Mouse (Mus musculus) limb, embryonic 12.5 days (tissue): ENCODE measurements around the gene Sprn. TPM values are rescaled to one million over a fixed set of nuclear protein-coding genes. Genes with fewer than 3 reads are reported as not detected.
A peak's percentile ranks its signal among the peaks of the same experiment; 100 is the strongest.
"Not testable (repeated sequence)": the region's sequence is repeated elsewhere in the genome, so short reads cannot be mapped to it uniquely, and the experiment has no call there.

ENCODE experiments used
- ATAC-seq: fragments of 200-750 bp; cut with Nextera tagmentation; 2 replicates; pipeline ENCODE4 v1.8.0; 2017; ENCODE audit warnings: low read depth, moderate TSS enrichment; ENCODE audit not compliant: insufficient number of reproducible peaks, insufficient read depth, low FRiP score, low TSS enrichment
- H3K27ac ChIP-seq: fragments of 300-500 bp; sonication (generic); 2 replicates; pipeline ENCODE4 v1.5.1; 2016; ENCODE audit warnings: mild to moderate bottlenecking, moderate library complexity
- H3K27me3 ChIP-seq: fragments of 300-500 bp; sonication (generic); 2 replicates; pipeline ENCODE4 v1.6.1; 2016; ENCODE audit warnings: mild to moderate bottlenecking, moderate library complexity
- H3K36me3 ChIP-seq: fragments of 300-500 bp; sonication (generic); 2 replicates; pipeline ENCODE4 v1.6.1; 2016; ENCODE audit warnings: mild to moderate bottlenecking, moderate library complexity
- H3K4me1 ChIP-seq: fragments of 300-500 bp; sonication (generic); replicated peaks from 2 replicates; pipeline ENCODE4 v1.6.1; 2016
- H3K4me2 ChIP-seq: fragments of 300-500 bp; sonication (generic); 2 replicates; pipeline ENCODE4 v1.6.1; 2016; ENCODE audit warnings: mild to moderate bottlenecking, moderate library complexity
- H3K4me3 ChIP-seq: fragments of 300-500 bp; sonication (generic); replicated peaks from 2 replicates; pipeline ENCODE4 v1.5.1; 2016; ENCODE audit warnings: mild to moderate bottlenecking
- H3K9ac ChIP-seq: fragments of 300-500 bp; sonication (generic); replicated peaks from 2 replicates; pipeline ENCODE4 v1.6.1; 2016; ENCODE audit warnings: mild to moderate bottlenecking, moderate library complexity
- H3K9me3 ChIP-seq: fragments of 300-500 bp; sonication (generic); 2 replicates; pipeline ENCODE4 v1.6.1; 2016; ENCODE audit warnings: mild to moderate bottlenecking, moderate library complexity
- WGBS: fragments of 180-500 bp; shearing (Covaris S2); methylation state at CpG from one replicate; pipeline ENCODE4 v1.1.7; 2016; 5-methylcytosine and 5-hydroxymethylcytosine counted together
- polyA plus RNA-seq: library from polyadenylated mRNA; unstranded; fragments of >200 nt; fragmentation: Nextera tagmentation; extraction: Ambion mirVana; gene quantifications from 2 replicates; pipeline ENCODE4 v1.2.1, GENCODE M21; 2016

The Sprn gene
- polyA plus RNA-seq, 1 experiment from 2014 or later = 0.14 TPM

- no peaks in the 10 kb centered on the region for H3K9me3 ChIP-seq
- H3K27me3 ChIP-seq = no peaks in the 10 kb centered on the region
- H3K4me1 ChIP-seq = peaks cover 5% of the 10 kb centered on the region; the same call in 1 of the 2 replicates
- ATAC-seq = no peak
- no peak overlapping the region for H3K4me3 ChIP-seq
- 8% methylated on average over 14 of the region's 14 CpGs for WGBS
- no peaks in the 10 kb centered on the region for H3K36me3 ChIP-seq
- no peak overlapping the region for H3K9ac ChIP-seq
- no peak overlapping the region for H3K4me2 ChIP-seq
- no peak overlapping the region for H3K27ac ChIP-seq
Observed at GRCm38 (mm10) chr7:140141350-140141749, 13.3 kb downstream of the Sprn start.

- Histone ChIP-seq H3K36me3 (peaks cover 16% of the 10 kb centered on the region; the same call in 1 of the 2 replicates), H3K9ac (peak overlapping the region; percentile 81), H3K27ac (peak overlapping the region; percentile 78), H3K27me3 (no peaks in the 10 kb centered on the region), H3K4me1 (peaks cover 5% of the 10 kb centered on the region; the same call in 1 of the 2 replicates), H3K4me2 (peak overlapping the region; percentile 91), H3K4me3 (peak overlapping the region; percentile 82), H3K9me3 (no peaks in the 10 kb centered on the region)
- WGBS = 2% methylated on average over 8 of the region's 8 CpGs
- no peak for ATAC-seq
Observed at GRCm38 (mm10) chr7:140138021-140138310, 16.7 kb downstream of the Sprn start.

- Histone ChIP-seq H3K27ac (peak within 1 kb of the TSS; percentile 78), H3K9me3 (no peaks in the 10 kb centered on the region), H3K27me3 (no peaks in the 10 kb centered on the region), H3K36me3 (peaks cover 16% of the 10 kb centered on the region; the same call in 1 of the 2 replicates), H3K9ac (peak within 1 kb of the TSS; percentile 81), H3K4me3 (peak within 1 kb of the TSS; percentile 82), H3K4me1 (peaks cover 5% of the 10 kb centered on the region; the same call in 1 of the 2 replicates), H3K4me2 (peak within 1 kb of the TSS; percentile 91)
- WGBS = 2% methylated on average over 39 of the region's 39 CpGs
- ATAC-seq = peak; percentile 93
Observed at GRCm38 (mm10) chr7:140137135-140138020, 17.3 kb downstream of the Sprn start, which contains the start of gene Mtg1. Gene Mtg1, plus strand, starts transcription at chr7:140137564.

GRCm38 (mm10) chr7:140135106-140135770 is 19.4 kb downstream of the Sprn start:
- Histone ChIP-seq H3K36me3 (peaks cover 34% of the 10 kb centered on the region), H3K4me2 (no peak overlapping the region), H3K27ac (no peak overlapping the region), H3K27me3 (no peaks in the 10 kb centered on the region), H3K4me3 (no peak overlapping the region), H3K9ac (no peak overlapping the region), H3K9me3 (no peaks in the 10 kb centered on the region), H3K4me1 (peaks cover 5% of the 10 kb centered on the region; the same call in 1 of the 2 replicates)
- 87% methylated on average over 5 of the region's 5 CpGs for WGBS
- ATAC-seq = no peak

GRCm38 (mm10) chr7:140134033-140134432 is 20.6 kb downstream of the Sprn start:
- 89% methylated on average over 7 of the region's 7 CpGs for WGBS

GRCm38 (mm10) chr7:140132184-140132583 is 22.5 kb downstream of the Sprn start:
- H3K27me3 ChIP-seq, H3K4me3 ChIP-seq, H3K27ac ChIP-seq, ATAC-seq, H3K4me2 ChIP-seq, H3K9ac ChIP-seq, H3K4me1 ChIP-seq, H3K9me3 ChIP-seq: not testable (repeated sequence)
- 94% methylated on average over 7 of the region's 7 CpGs for WGBS
- H3K36me3 ChIP-seq = peaks cover 47% of the 10 kb centered on the region

More at GRCm38 (mm10) chr7:140134033-140134432, 20.6 kb downstream of the Sprn start:
- H3K9ac ChIP-seq, H3K27me3 ChIP-seq, H3K4me2 ChIP-seq, H3K9me3 ChIP-seq, H3K4me3 ChIP-seq, H3K4me1 ChIP-seq, ATAC-seq, H3K27ac ChIP-seq: not testable (repeated sequence)
- peaks cover 46% of the 10 kb centered on the region for H3K36me3 ChIP-seq

- no peak for ATAC-seq
Observed at GRCm38 (mm10) chr7:140127911-140128310, 26.8 kb downstream of the Sprn start.

GRCm38 (mm10) chr7:140126934-140127333 is 27.7 kb downstream of the Sprn start:
- H3K4me3 ChIP-seq = no peak overlapping the region
- no peak overlapping the region for H3K27ac ChIP-seq
- peak overlapping the region; percentile 17; the same call in 1 of the 2 replicates for H3K4me2 ChIP-seq
- no peaks in the 10 kb centered on the region for H3K27me3 ChIP-seq
- no peaks in the 10 kb centered on the region for H3K9me3 ChIP-seq
- WGBS = 90% methylated on average over 3 of the region's 3 CpGs
- no peak for ATAC-seq
- peaks cover 9% of the 10 kb centered on the region; the same call in 1 of the 2 replicates for H3K4me1 ChIP-seq
- H3K9ac ChIP-seq = no peak overlapping the region
- H3K36me3 ChIP-seq = peaks cover 26% of the 10 kb centered on the region

More at GRCm38 (mm10) chr7:140127911-140128310, 26.8 kb downstream of the Sprn start:
- no peaks in the 10 kb centered on the region for H3K27me3 ChIP-seq
- H3K36me3 ChIP-seq = peaks cover 30% of the 10 kb centered on the region
- peaks cover 9% of the 10 kb centered on the region; the same call in 1 of the 2 replicates for H3K4me1 ChIP-seq
- H3K27ac ChIP-seq = no peak overlapping the region
- H3K4me2 ChIP-seq = no peak overlapping the region
- 88% methylated on average over 2 of the region's 2 CpGs for WGBS
- no peak overlapping the region for H3K9ac ChIP-seq
- H3K9me3 ChIP-seq = no peaks in the 10 kb centered on the region
- no peak overlapping the region for H3K4me3 ChIP-seq

GRCm38 (mm10) chr7:140126022-140126350 is 28.7 kb downstream of the Sprn start:
- no peak; the same call in 1 of the 2 replicates for ATAC-seq
- H3K4me1 ChIP-seq = peaks cover 9% of the 10 kb centered on the region; the same call in 1 of the 2 replicates
- peak overlapping the region; percentile 75; the same call in 1 of the 2 replicates for H3K27ac ChIP-seq
- no peaks in the 10 kb centered on the region for H3K27me3 ChIP-seq
- peak overlapping the region; percentile 79 for H3K4me3 ChIP-seq
- peaks cover 20% of the 10 kb centered on the region for H3K36me3 ChIP-seq
- WGBS = 4% methylated on average over 5 of the region's 5 CpGs
- H3K4me2 ChIP-seq = peak overlapping the region; percentile 81
- H3K9me3 ChIP-seq = no peaks in the 10 kb centered on the region
- peak overlapping the region; percentile 81 for H3K9ac ChIP-seq

- H3K36me3 ChIP-seq = peaks cover 14% of the 10 kb centered on the region
- H3K27ac ChIP-seq = peak overlapping the region; percentile 75
- H3K4me3 ChIP-seq = peak overlapping the region; percentile 79
- peak overlapping the region; percentile 81 for H3K4me2 ChIP-seq
- H3K27me3 ChIP-seq = no peaks in the 10 kb centered on the region
- H3K9ac ChIP-seq = peak overlapping the region; percentile 81
- H3K9me3 ChIP-seq = no peaks in the 10 kb centered on the region
- 1% methylated on average over 40 of the region's 40 CpGs for WGBS
- H3K4me1 ChIP-seq = peaks cover 9% of the 10 kb centered on the region; the same call in 1 of the 2 replicates
- peak; percentile 95 for ATAC-seq
Observed at GRCm38 (mm10) chr7:140125278-140126021, 29.2 kb downstream of the Sprn start.
